Mouse (Mus musculus) intestine, embryonic 14.5 days (tissue): ENCODE data around the gene Zfp358. TPM values are rescaled to one million over a fixed set of nuclear protein-coding genes. Genes with fewer than 3 reads are reported as not detected.

ENCODE experiments used
- ATAC-seq: fragments of 200-750 bp; cut with Nextera tagmentation; replicated peaks from 2 replicates; pipeline ENCODE4 v1.8.0; 2017; ENCODE audit warnings: low read depth, moderate number of reproducible peaks, moderate TSS enrichment, moderate library complexity; ENCODE audit not compliant: low FRiP score, low TSS enrichment
- DNase-seq: peaks from one replicate; pipeline ENCODE4 v3.0.0-alpha.2; 2018; ENCODE audit warnings: low spot score
- H3K27ac ChIP-seq: fragments of 300-500 bp; sonication (generic); 2 replicates; pipeline ENCODE4 v1.5.1; 2014; ENCODE audit warnings: low read depth, mild to moderate bottlenecking, control low read depth
- H3K27me3 ChIP-seq: fragments of 300-500 bp; sonication (generic); replicated peaks from 2 replicates; pipeline ENCODE4 v1.6.1; 2014; ENCODE audit warnings: low read length, control low read depth; ENCODE audit not compliant: control insufficient read depth, insufficient read depth
- H3K36me3 ChIP-seq: fragments of 300-500 bp; sonication (generic); 2 replicates; pipeline ENCODE4 v1.6.1; 2014; ENCODE audit warnings: low read length, control low read depth; ENCODE audit not compliant: control insufficient read depth, insufficient read depth
- H3K4me1 ChIP-seq: fragments of 300-500 bp; sonication (generic); replicated peaks from 2 replicates; pipeline ENCODE4 v1.6.1; 2014; ENCODE audit warnings: low read length, control low read depth, mixed read lengths; ENCODE audit not compliant: control insufficient read depth, insufficient read depth
- H3K4me2 ChIP-seq: fragments of 300-500 bp; sonication (generic); 2 replicates; pipeline ENCODE4 v1.6.1; 2014; ENCODE audit warnings: low read length
- H3K4me3 ChIP-seq: fragments of 300-500 bp; sonication (generic); 2 replicates; pipeline ENCODE4 v1.5.1; 2014; ENCODE audit warnings: low read depth, low read length, control low read depth, mixed read lengths
- H3K9ac ChIP-seq: fragments of 300-500 bp; sonication (generic); 2 replicates; pipeline ENCODE4 v1.6.1; 2014; ENCODE audit warnings: mild to moderate bottlenecking, low read length
- H3K9me3 ChIP-seq: fragments of 300-500 bp; sonication (generic); 2 replicates; pipeline ENCODE4 v1.6.1; 2016; ENCODE audit warnings: low read length, control low read depth; ENCODE audit not compliant: control insufficient read depth
- WGBS: fragments of 180-500 bp; shearing (Covaris S2); extraction: QIAGEN DNeasy Blood & Tissue Kit; methylation state at CpG from one replicate; pipeline ENCODE4 v1.1.7; 2014; 5-methylcytosine and 5-hydroxymethylcytosine counted together
- polyA plus RNA-seq: library from polyadenylated mRNA; unstranded; fragments of >200 nt; fragmentation: Nextera tagmentation; extraction: Ambion mirVana; gene quantifications from 2 replicates; pipeline ENCODE4 v1.2.1, GENCODE M21; 2014

Zfp358 gene
- polyA plus RNA-seq, 1 experiment from 2014 or later = 22.7 TPM

- Histone ChIP-seq H3K9ac (no peak overlapping the region), H3K4me1 (no peaks in the 10 kb centered on the region), H3K27me3 (no peaks in the 10 kb centered on the region), H3K4me2 (no peak overlapping the region), H3K27ac (no peak overlapping the region), H3K9me3 (no peaks in the 10 kb centered on the region), H3K4me3 (no peak overlapping the region), H3K36me3 (no peaks in the 10 kb centered on the region)
- ATAC-seq = no peak
- 83% methylated on average over 1 of the region's 1 CpGs for WGBS
- no peak for DNase-seq
These were observed 24.1 kb upstream of the Zfp358 start for GRCm38 (mm10) chr8:3468838-3469237.

GRCm38 (mm10) chr8:3470562-3470961 is 22.4 kb upstream of the Zfp358 start, which contains the start of gene Tex45:
TSS of gene Tex45 (plus strand) at chr8:3470862.
- no peak within 1 kb of the TSS for H3K4me3 ChIP-seq
- ATAC-seq (no peak), DNase-seq (no peak)
- no peaks in the 10 kb centered on the region for H3K9me3 ChIP-seq
- no peaks in the 10 kb centered on the region for H3K4me1 ChIP-seq
- no peak within 1 kb of the TSS for H3K9ac ChIP-seq
- no peak within 1 kb of the TSS for H3K4me2 ChIP-seq
- no peaks in the 10 kb centered on the region for H3K27me3 ChIP-seq
- no peaks in the 10 kb centered on the region for H3K36me3 ChIP-seq
- no peak within 1 kb of the TSS for H3K27ac ChIP-seq

- ATAC-seq (0 out of 2 replicates have a peak, but pooled peaks have one; percentile 32), DNase-seq (no peak)
- H3K9me3 ChIP-seq = no peaks in the 10 kb centered on the region
- H3K36me3 ChIP-seq = no peaks in the 10 kb centered on the region
- H3K27me3 ChIP-seq = no peaks in the 10 kb centered on the region
- H3K27ac ChIP-seq = no peak overlapping the region
- H3K4me3 ChIP-seq = peak overlapping the region; percentile 10
- WGBS = 21% methylated on average over 37 of the region's 37 CpGs
- H3K4me2 ChIP-seq = peak overlapping the region; percentile 46
- H3K9ac ChIP-seq = no peak overlapping the region
- no peaks in the 10 kb centered on the region; the same call in 1 of the 2 replicates for H3K4me1 ChIP-seq
These were observed 17.1 kb upstream of the Zfp358 start for GRCm38 (mm10) chr8:3475715-3476429.

- Histone ChIP-seq H3K9me3 (no peaks in the 10 kb centered on the region), H3K4me2 (no peak overlapping the region), H3K4me3 (no peak overlapping the region), H3K27ac (no peak overlapping the region), H3K27me3 (no peaks in the 10 kb centered on the region), H3K4me1 (no peaks in the 10 kb centered on the region; the same call in 1 of the 2 replicates), H3K36me3 (no peaks in the 10 kb centered on the region), H3K9ac (no peak overlapping the region)
- WGBS = 60% methylated on average over 4 of the region's 4 CpGs
- no peak for ATAC-seq
- no peak for DNase-seq
These were observed 12.6 kb upstream of the Zfp358 start for GRCm38 (mm10) chr8:3480221-3480785.

- WGBS = 59% methylated on average over 5 of the region's 5 CpGs
- no peaks in the 10 kb centered on the region for H3K9me3 ChIP-seq
- ATAC-seq (no peak), DNase-seq (no peak)
- no peaks in the 10 kb centered on the region for H3K27me3 ChIP-seq
- no peak overlapping the region for H3K9ac ChIP-seq
- no peaks in the 10 kb centered on the region for H3K36me3 ChIP-seq
- no peak overlapping the region for H3K27ac ChIP-seq
- no peak overlapping the region for H3K4me2 ChIP-seq
- H3K4me3 ChIP-seq = no peak overlapping the region
- H3K4me1 ChIP-seq = no peaks in the 10 kb centered on the region; the same call in 1 of the 2 replicates
These were observed 11.3 kb upstream of the Zfp358 start for GRCm38 (mm10) chr8:3481605-3482004.

- no peaks in the 10 kb centered on the region for H3K36me3 ChIP-seq
- no peak overlapping the region for H3K27ac ChIP-seq
- no peak overlapping the region for H3K4me3 ChIP-seq
- no peaks in the 10 kb centered on the region for H3K9me3 ChIP-seq
- WGBS = 84% methylated on average over 22 of the region's 22 CpGs
- no peak overlapping the region for H3K4me2 ChIP-seq
- no peaks in the 10 kb centered on the region for H3K27me3 ChIP-seq
- H3K9ac ChIP-seq = no peak overlapping the region
- no peak for DNase-seq
- H3K4me1 ChIP-seq = no peaks in the 10 kb centered on the region; the same call in 1 of the 2 replicates
- no peak for ATAC-seq
These were observed 10.6 kb upstream of the Zfp358 start for GRCm38 (mm10) chr8:3482240-3482740.

- Histone ChIP-seq H3K9me3 (no peaks in the 10 kb centered on the region), H3K4me2 (no peak overlapping the region), H3K27ac (no peak overlapping the region), H3K9ac (no peak overlapping the region), H3K4me3 (no peak overlapping the region), H3K36me3 (no peaks in the 10 kb centered on the region), H3K27me3 (no peaks in the 10 kb centered on the region), H3K4me1 (no peaks in the 10 kb centered on the region; the same call in 1 of the 2 replicates)
- 83% methylated on average over 7 of the region's 7 CpGs for whole genome bisulfite sequencing
- DNase-seq (no peak), ATAC-seq (no peak)
These were observed 9.4 kb upstream of the Zfp358 start for GRCm38 (mm10) chr8:3483546-3483945.

GRCm38 (mm10) chr8:3485192-3485591 is 7.7 kb upstream of the Zfp358 start:
- Histone ChIP-seq H3K27ac (no peak overlapping the region), H3K4me2 (no peak overlapping the region), H3K36me3 (no peaks in the 10 kb centered on the region), H3K27me3 (no peaks in the 10 kb centered on the region), H3K4me3 (no peak overlapping the region), H3K4me1 (no peaks in the 10 kb centered on the region; the same call in 1 of the 2 replicates), H3K9ac (no peak overlapping the region), H3K9me3 (no peaks in the 10 kb centered on the region)
- 25% methylated on average over 5 of the region's 5 CpGs for WGBS
- ATAC-seq = no peak
- no peak for DNase-seq
